Mouse (Mus musculus): ENCODE results near the gene Nfatc3.

DNA sequence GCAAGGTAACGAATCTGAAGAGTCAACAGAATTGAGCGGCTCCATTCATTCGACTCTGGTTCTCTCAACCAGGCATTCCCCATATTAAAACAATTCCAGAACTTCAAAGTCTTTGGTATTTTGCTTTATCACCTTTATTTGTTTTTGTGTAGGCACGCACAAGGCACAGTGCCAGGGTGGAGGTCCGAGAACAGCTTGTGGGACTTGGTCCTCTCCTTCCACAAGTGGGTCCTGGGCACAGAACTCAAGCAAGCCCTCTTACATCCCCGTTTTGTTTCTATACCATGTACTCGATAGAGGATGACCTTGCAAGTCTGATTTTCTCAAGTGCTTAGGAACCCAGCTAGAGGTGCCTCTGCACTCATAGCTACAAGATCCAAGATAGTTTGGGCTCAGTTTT lies 80.0 kb downstream of the Nfatc3 start:
- TF ChIP-seq POLR2A (IDR thresholded peaks at IDR 0.05; ENCODE audit: insufficient read depth, low read length), result no peak
- TF ChIP-seq CTCF (IDR thresholded peaks at IDR 0.05; ENCODE audit: low read depth, low read length), result no peak
- no peak for TF ChIP-seq EP300 (IDR thresholded peaks at IDR 0.05; ENCODE audit: insufficient read depth, low read depth, low read length)
